Mouse (Mus musculus): Measurements from ENCODE around the gene Gm9918. TPM values are rescaled to one million over a fixed set of nuclear protein-coding genes. Genes with fewer than 3 reads are reported as not detected.

The Gm9918 gene
- polyA plus RNA-seq, 1 experiment from 2014 or later = not detected

DNA sequence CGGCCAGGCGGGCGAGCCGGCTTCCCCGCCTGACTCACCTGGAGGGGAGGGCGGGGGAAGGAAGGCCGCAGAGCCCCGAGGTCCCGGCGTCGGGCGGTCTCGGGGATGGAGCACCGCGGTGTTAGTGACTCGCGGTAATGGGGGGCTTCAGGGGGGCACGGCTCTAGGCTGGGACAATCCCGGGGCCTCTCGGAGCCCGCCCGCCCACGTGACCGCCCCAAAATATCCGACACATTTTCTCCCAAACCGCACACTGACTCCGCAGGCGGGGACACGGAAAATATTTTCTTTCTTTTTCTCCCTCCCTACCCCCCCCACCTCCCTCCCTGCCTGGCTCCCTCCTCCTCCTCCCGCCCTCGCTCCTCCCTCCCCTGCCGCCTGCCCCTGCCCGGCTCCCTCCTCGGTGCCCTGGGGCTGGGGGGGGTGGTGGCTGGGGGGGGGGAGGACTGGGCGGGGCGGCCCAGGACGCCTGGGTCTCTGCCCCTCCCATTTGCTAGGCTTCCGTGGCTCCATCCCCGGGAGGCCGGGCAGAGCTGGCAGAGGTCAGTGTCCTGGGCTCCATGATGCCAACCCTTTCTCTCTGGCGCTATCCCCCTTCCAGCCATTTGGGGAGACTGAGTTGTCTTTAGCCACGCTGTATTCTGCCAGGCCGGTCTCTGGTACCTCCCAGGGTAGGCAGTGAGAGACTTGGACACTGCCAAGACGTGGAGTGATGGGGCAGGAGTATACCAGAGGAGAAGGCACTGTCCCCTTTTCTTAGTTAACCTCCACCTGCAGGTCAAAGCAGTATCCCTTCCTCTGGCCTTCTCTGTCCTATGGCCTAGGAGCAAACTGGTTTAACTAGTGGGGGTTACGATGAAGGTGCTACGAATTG, 12.9 kb upstream of the Gm9918 start, which contains the start of gene Rarg:
TSS of gene Rarg (minus strand) at position 316 of the 874 bp plus-strand sequence.
- peak within 1 kb of the TSS; percentile 70 for H3K4me2 ChIP-seq
- H3K27me3 ChIP-seq = peaks cover 90% of the 10 kb centered on the region
- peak within 1 kb of the TSS; percentile 15; the same call in 1 of the 2 replicates for H3K9ac ChIP-seq
- peak within 1 kb of the TSS; percentile 53 for H3K4me3 ChIP-seq (replicated peaks)
- no peak within 1 kb of the TSS for H3K27ac ChIP-seq (replicated peaks)
- WGBS (ENCODE audit: insufficient replicate concordance) = 3% methylated on average over 41 of the region's 46 CpGs
- no peak for ATAC-seq (ENCODE audit: insufficient read depth)
- peaks cover 16% of the 10 kb centered on the region for H3K4me1 ChIP-seq (replicated peaks)
- H3K9me3 ChIP-seq (replicated peaks) = no peaks in the 10 kb centered on the region
- H3K36me3 ChIP-seq (replicated peaks) = no peaks in the 10 kb centered on the region

DNA sequence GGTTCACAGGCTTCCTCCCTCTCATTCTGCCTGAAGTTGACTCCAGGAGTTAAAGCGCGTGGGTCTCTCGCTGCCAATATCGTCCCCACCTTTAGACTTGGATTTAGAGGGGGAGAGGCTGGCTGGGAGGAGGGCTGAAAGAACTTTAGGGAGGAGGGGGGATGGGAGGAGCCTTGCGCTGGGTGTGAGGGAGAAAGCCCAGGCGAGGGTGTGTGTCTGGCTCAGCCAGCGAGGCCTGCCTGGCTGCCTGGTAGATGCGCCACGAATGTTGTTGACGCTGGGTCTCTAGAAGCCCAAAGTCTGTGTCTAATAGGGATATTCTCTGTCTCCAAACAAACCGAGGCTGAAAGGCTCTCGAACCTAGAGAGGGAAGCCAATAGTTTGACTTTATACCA, 12.3 kb upstream of the Gm9918 start:
- Histone ChIP-seq H3K9me3 (replicated peaks) (no peaks in the 10 kb centered on the region), H3K27me3 (peaks cover 91% of the 10 kb centered on the region), H3K27ac (replicated peaks) (no peak overlapping the region), H3K36me3 (replicated peaks) (no peaks in the 10 kb centered on the region), H3K4me2 (peak overlapping the region; percentile 70), H3K9ac (no peak overlapping the region), H3K4me3 (replicated peaks) (no peak overlapping the region), H3K4me1 (replicated peaks) (peaks cover 16% of the 10 kb centered on the region)
- ATAC-seq (ENCODE audit: insufficient read depth) = no peak
- WGBS (ENCODE audit: insufficient replicate concordance) = 12% methylated on average over 12 of the region's 12 CpGs

DNA sequence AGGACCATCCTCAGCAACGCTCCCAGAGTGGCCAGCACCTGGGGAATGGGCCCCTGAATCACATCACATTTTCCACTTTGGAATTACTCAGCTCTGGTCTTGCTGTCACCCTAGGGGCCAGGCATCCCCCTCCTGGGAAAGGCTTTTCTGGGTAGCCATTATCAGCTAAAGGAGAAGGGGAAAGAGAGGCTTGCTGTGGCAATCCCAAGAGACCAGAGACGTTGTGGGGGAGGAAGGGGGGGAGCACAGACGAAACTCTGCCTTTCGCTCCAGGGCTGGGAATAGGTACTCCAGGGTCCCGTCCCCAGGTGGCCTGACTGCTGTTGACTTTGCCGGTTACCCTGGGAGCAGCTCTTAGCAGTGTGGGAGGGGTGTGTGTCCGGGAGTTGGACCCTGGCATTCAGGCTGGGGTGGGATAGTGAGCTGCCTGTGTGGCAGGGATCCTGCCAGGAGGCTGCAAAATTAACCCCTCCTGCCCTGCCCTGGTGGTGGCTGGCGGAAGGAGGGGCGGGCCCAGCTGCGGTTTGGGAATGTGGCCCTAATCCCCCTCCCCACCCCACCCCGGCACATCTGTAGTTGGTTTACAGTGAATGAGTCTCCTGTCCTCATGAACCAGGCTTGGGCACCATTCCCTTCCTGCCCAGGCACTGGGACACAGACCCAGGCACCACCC, 11.6 kb upstream of the Gm9918 start:
- 31% methylated on average over 11 of the region's 11 CpGs for whole genome bisulfite sequencing (ENCODE audit: insufficient replicate concordance)
- peaks cover 92% of the 10 kb centered on the region for H3K27me3 ChIP-seq
- peaks cover 16% of the 10 kb centered on the region for H3K4me1 ChIP-seq (replicated peaks)
- no peak overlapping the region for H3K27ac ChIP-seq (replicated peaks)
- H3K4me2 ChIP-seq = no peak overlapping the region
- H3K9ac ChIP-seq = no peak overlapping the region
- no peaks in the 10 kb centered on the region for H3K36me3 ChIP-seq (replicated peaks)
- no peak overlapping the region for H3K4me3 ChIP-seq (replicated peaks)
- no peak for ATAC-seq (ENCODE audit: insufficient read depth)
- H3K9me3 ChIP-seq (replicated peaks) = no peaks in the 10 kb centered on the region

DNA sequence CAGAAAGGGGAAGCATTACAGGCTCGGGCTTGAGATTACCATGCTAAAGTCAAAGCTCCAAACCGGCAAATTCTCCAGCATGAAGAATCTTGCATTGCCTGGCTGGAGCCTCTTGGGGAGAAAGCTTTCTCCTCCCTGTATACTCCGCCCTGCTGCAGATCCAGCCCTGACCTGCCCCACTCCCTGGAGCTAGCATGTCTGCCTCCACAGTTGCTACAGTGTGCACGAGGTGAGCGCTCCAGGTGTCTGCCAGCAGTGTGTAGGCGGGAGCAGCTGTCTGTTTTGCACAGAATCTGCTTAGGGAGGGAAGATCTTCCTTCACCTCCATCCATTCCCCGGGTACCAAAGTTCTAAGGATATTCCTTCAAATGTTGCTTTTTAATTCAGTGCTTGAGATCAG, 7.8 kb upstream of the Gm9918 start:
- H3K9ac ChIP-seq = no peak overlapping the region
- no peaks in the 10 kb centered on the region for H3K9me3 ChIP-seq (replicated peaks)
- peaks cover 7% of the 10 kb centered on the region for H3K4me1 ChIP-seq (replicated peaks)
- H3K27me3 ChIP-seq = peaks cover 64% of the 10 kb centered on the region
- H3K36me3 ChIP-seq (replicated peaks) = no peaks in the 10 kb centered on the region
- no peak overlapping the region for H3K4me3 ChIP-seq (replicated peaks)
- 48% methylated on average over 7 of the region's 7 CpGs for WGBS (ENCODE audit: insufficient replicate concordance)
- no peak for ATAC-seq (ENCODE audit: insufficient read depth)
- no peak overlapping the region for H3K27ac ChIP-seq (replicated peaks)
- H3K4me2 ChIP-seq = no peak overlapping the region

DNA sequence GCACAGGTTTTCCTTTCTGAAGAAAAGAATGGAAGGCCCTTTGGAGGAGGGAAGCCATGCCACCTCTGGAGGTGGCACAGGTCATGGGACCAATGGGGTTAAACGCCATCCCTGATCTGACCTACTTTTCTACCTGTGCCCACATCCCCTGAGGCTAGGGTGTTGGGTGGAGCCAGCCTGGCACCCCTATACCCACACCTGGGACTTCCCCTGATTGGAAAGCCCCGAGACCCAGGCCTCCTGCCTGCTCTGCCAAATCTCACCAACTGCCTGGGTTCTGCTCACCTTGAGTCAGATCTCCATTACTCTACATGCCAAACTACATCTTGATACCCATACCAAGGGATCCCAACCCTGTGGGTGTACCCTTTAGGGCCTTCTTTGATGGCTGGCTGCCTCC, 7.3 kb upstream of the Gm9918 start:
- Histone ChIP-seq H3K4me1 (replicated peaks) (peaks cover 2% of the 10 kb centered on the region), H3K4me3 (replicated peaks) (no peak overlapping the region), H3K4me2 (no peak overlapping the region), H3K27me3 (peaks cover 59% of the 10 kb centered on the region), H3K27ac (replicated peaks) (no peak overlapping the region), H3K36me3 (replicated peaks) (no peaks in the 10 kb centered on the region), H3K9me3 (replicated peaks) (no peaks in the 10 kb centered on the region), H3K9ac (no peak overlapping the region)
- 36% methylated on average over 2 of the region's 2 CpGs for WGBS (ENCODE audit: insufficient replicate concordance)
- ATAC-seq (ENCODE audit: insufficient read depth) = no peak

DNA sequence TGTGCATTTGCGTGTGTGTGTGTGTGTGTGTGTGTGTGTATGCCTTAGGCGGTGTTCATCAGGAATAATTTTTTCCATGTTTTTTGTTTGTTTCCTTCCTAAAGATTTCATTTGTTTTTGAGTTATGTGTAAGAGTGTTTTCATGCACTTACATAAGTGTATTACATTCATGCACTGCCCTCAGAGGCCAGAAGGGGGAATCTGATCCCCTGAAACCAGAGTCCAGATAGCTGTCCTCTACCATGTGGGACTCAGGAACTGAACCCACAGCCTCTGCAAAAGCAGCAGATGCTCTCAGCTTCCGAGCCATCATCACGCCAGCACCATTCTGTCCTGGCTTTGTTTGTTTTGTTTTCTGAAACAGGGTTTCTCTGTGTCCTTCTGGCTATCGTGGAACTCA, 4.8 kb upstream of the Gm9918 start:
- WGBS (ENCODE audit: insufficient replicate concordance) = 70% methylated on average over 5 of the region's 5 CpGs
- no peaks in the 10 kb centered on the region for H3K4me1 ChIP-seq (replicated peaks)
- H3K9ac ChIP-seq = no peak overlapping the region
- ATAC-seq (ENCODE audit: insufficient read depth) = no peak
- H3K27me3 ChIP-seq = peaks cover 55% of the 10 kb centered on the region
- no peak overlapping the region for H3K27ac ChIP-seq (replicated peaks)
- H3K4me2 ChIP-seq = no peak overlapping the region
- H3K4me3 ChIP-seq (replicated peaks) = no peak overlapping the region
- no peaks in the 10 kb centered on the region for H3K36me3 ChIP-seq (replicated peaks)
- no peaks in the 10 kb centered on the region for H3K9me3 ChIP-seq (replicated peaks)

DNA sequence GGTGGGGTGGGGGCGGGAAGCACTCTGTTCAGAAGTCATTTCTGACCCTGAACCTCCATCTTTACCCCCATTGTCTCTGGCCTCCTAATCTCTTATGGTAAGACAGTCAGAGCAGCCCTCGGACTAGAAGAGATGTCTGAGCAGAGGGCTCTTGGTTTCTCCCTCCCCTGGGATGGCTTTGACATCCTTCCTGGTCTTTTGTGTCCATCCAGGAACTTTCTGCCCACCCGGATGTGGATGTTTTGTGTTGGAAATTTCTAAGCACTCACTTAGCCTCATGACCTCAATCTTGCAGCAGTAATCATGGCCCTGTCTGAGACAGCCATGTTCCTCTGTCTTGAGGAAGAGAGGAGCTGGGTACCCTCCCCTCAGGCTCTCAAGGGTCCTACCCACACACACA, 1.1 kb downstream of the Gm9918 start:
- ATAC-seq (ENCODE audit: insufficient read depth) = no peak
- Histone ChIP-seq H3K27ac (replicated peaks) (no peak overlapping the region), H3K36me3 (replicated peaks) (no peaks in the 10 kb centered on the region), H3K4me3 (replicated peaks) (no peak overlapping the region), H3K9me3 (replicated peaks) (no peaks in the 10 kb centered on the region), H3K27me3 (peaks cover 43% of the 10 kb centered on the region), H3K4me2 (no peak overlapping the region), H3K9ac (no peak overlapping the region), H3K4me1 (replicated peaks) (no peaks in the 10 kb centered on the region)
- WGBS (ENCODE audit: insufficient replicate concordance) = 23% methylated on average over 3 of the region's 3 CpGs

DNA sequence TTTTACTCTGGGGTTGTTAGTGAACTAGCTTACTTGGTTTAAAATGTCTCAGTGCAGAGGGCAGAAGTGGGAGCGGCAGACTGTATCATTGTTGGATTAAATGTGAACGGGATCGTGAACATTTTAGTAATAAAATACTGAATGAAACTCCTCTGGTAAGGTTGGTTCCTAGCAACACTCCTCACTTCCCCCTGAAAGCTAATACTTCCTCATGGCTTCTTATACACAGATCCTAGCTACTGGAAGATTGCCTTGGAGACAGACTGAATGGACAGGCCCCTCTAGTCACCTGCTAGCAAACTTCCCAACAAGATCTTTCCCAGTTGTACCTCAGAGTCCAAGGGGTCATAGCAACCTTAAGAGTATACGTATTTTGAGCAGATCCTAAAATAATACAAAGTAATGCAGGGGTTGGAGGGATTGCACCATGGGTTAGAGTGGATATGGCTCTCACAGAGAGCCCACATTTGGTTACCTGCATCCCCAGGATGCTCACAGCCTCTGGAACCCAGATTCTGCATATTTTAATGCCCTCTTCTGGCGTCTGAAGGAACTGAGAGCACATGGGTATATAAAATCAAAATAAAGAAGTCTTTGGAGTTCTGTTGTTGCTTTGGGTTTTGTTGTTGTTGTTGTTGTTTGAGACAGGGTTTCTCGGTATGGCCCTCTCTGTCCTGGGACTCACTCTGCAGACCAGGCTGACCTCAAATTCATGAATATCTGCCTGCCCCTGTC, 3.8 kb downstream of the Gm9918 start:
- H3K9ac ChIP-seq = no peak overlapping the region
- 58% methylated on average over 6 of the region's 6 CpGs for WGBS (ENCODE audit: insufficient replicate concordance)
- H3K4me1 ChIP-seq (replicated peaks) = peaks cover 8% of the 10 kb centered on the region
- peaks cover 37% of the 10 kb centered on the region for H3K27me3 ChIP-seq
- no peak overlapping the region for H3K4me2 ChIP-seq
- H3K9me3 ChIP-seq (replicated peaks) = no peaks in the 10 kb centered on the region
- no peak for ATAC-seq (ENCODE audit: insufficient read depth)
- H3K4me3 ChIP-seq (replicated peaks) = no peak overlapping the region
- H3K27ac ChIP-seq (replicated peaks) = no peak overlapping the region
- no peaks in the 10 kb centered on the region for H3K36me3 ChIP-seq (replicated peaks)

DNA sequence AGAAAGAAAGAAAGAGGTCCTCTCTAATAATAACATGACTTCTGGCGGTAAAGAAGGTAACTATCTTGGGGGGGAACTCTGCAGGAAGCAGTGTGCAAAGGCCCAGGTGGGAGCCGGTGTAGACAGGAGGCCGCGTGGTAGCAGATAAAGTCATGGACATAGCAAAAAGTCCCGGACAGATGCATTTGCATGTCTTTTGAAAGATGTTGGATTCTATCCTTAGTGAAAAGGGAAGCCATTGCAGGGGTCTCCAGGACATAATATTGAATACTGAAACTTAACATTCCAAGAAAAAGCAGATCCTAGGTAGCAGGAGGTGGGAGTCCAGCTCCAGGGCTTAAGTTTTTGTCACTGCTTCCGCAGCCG, 8.3 kb downstream of the Gm9918 start:
- Histone ChIP-seq H3K36me3 (replicated peaks) (peaks cover 20% of the 10 kb centered on the region), H3K4me2 (peak overlapping the region; percentile 87), H3K27me3 (0 out of 2 replicates have a peak, but pooled peaks cover 4% of the 10 kb centered on the region), H3K4me3 (replicated peaks) (peak overlapping the region; percentile 77), H3K9me3 (replicated peaks) (no peaks in the 10 kb centered on the region), H3K27ac (replicated peaks) (peak overlapping the region; percentile 77), H3K4me1 (replicated peaks) (peaks cover 50% of the 10 kb centered on the region), H3K9ac (peak overlapping the region; percentile 76)
- WGBS (ENCODE audit: insufficient replicate concordance) = 17% methylated on average over 7 of the region's 7 CpGs
- ATAC-seq (ENCODE audit: insufficient read depth) = no peak

DNA sequence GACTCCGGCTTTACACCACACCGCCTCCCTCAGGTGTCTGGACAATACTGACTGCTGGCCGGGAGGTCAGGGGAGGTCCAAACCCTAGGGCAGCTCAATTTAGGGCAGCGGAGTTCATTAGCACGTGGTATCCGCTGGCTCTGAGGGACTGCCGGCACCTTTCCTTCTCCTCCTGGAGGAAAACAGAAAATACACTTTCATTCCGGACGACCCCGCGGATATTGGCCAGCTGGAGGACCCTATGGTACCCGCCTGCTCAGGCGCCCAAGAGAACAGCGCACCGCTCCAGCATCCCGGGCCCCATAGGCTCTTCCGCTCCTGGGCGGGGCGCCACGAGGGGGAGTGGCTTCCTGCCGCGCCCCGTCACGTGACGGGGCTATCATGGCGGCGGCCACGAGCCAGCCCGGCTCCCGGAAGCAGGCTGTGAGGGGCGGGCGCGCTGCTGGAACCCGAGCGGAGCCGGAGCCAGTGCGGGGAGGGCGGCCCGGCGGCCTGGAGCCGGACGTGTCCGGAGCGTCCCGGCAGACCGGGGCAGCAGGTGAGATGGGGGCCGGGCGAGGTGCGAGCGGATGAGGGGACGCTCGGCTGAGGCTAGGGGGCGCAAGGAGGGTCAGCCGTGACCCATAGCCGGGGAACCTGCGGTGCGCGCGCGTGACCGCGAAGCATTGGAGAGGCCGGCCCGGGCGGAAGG, 8.9 kb downstream of the Gm9918 start, which contains the start of gene Mfsd5:
TSS of gene Mfsd5 (plus strand) at position 363 of the 691 bp plus-strand sequence.
- H3K36me3 ChIP-seq (replicated peaks) = peaks cover 20% of the 10 kb centered on the region
- H3K9ac ChIP-seq = peak within 1 kb of the TSS; percentile 76
- no peaks in the 10 kb centered on the region for H3K27me3 ChIP-seq
- no peaks in the 10 kb centered on the region for H3K9me3 ChIP-seq (replicated peaks)
- peak; percentile 92 for ATAC-seq (ENCODE audit: insufficient read depth)
- under 1% methylated on average over 65 of the region's 65 CpGs for WGBS (ENCODE audit: insufficient replicate concordance)
- peak within 1 kb of the TSS; percentile 77 for H3K27ac ChIP-seq (replicated peaks)
- H3K4me2 ChIP-seq = peak within 1 kb of the TSS; percentile 87
- peaks cover 55% of the 10 kb centered on the region for H3K4me1 ChIP-seq (replicated peaks)
- H3K4me3 ChIP-seq (replicated peaks) = peak within 1 kb of the TSS; percentile 77
